Mouse (Mus musculus) kidney, adult 2 months (tissue): ENCODE results near the gene Cenpn. TPM values are rescaled to one million over a fixed set of nuclear protein-coding genes. Genes with fewer than 3 reads are reported as not detected.

Experiments
- DNase-seq: peaks from one replicate; pipeline ENCODE4 v3.0.0; 2021
- H3K27ac ChIP-seq: fragments of 200-500 bp; 2 replicates; pipeline ENCODE4 v1.5.1; 2012; ENCODE audit warnings: low read depth, low read length, control low read depth, inconsistent platforms; ENCODE audit not compliant: insufficient read depth
- H3K27me3 ChIP-seq: fragments of 200-500 bp; replicated peaks from 2 replicates; pipeline ENCODE4 v1.6.1; 2012; ENCODE audit warnings: mild to moderate bottlenecking, moderate library complexity, low read length, inconsistent platforms; ENCODE audit not compliant: control insufficient read depth, insufficient read depth
- H3K36me3 ChIP-seq: fragments of 200-500 bp; 2 replicates; pipeline ENCODE4 v1.6.1; 2012; ENCODE audit warnings: mild to moderate bottlenecking, moderate library complexity, low read length, inconsistent platforms; ENCODE audit not compliant: control insufficient read depth, insufficient read depth
- H3K4me1 ChIP-seq: fragments of 200-500 bp; 2 replicates; pipeline ENCODE4 v1.6.1; 2011; ENCODE audit warnings: low read length; ENCODE audit not compliant: control insufficient read depth, insufficient read depth
- H3K4me3 ChIP-seq: fragments of 200-500 bp; 2 replicates; pipeline ENCODE4 v1.5.1; 2011; ENCODE audit warnings: mild to moderate bottlenecking, low read depth, low read length, control low read depth; ENCODE audit not compliant: insufficient read depth
- CTCF ChIP-seq: fragments of 200-500 bp; conservative IDR thresholded peaks from 2 replicates; pipeline ENCODE4 v1.5.1; 2011; ENCODE audit warnings: low read depth, mild to moderate bottlenecking, control low read depth, low read length, moderate library complexity, mixed read lengths; ENCODE audit not compliant: insufficient read depth, insufficient read length
- POLR2A ChIP-seq: fragments of 200-500 bp; IDR thresholded peaks from one replicate; pipeline ENCODE4 v1.6.1; 2011; ENCODE audit warnings: low read depth, low read length, control low read depth
- WGBS: fragments of 180-500 bp; shearing (Covaris S2); methylation state at CpG from one replicate; pipeline ENCODE4 v1.1.7; 2018; 5-methylcytosine and 5-hydroxymethylcytosine counted together
- polyA plus RNA-seq: library from polyadenylated mRNA; depleted of rRNA; stranded (reverse); fragments of >200 nt; gene quantifications from 2 replicates; pipeline ENCODE4 v1.2.3, GENCODE M21; 2012

The Cenpn gene
- polyA plus RNA-seq, 1 experiment, result 0.89 TPM

DNA sequence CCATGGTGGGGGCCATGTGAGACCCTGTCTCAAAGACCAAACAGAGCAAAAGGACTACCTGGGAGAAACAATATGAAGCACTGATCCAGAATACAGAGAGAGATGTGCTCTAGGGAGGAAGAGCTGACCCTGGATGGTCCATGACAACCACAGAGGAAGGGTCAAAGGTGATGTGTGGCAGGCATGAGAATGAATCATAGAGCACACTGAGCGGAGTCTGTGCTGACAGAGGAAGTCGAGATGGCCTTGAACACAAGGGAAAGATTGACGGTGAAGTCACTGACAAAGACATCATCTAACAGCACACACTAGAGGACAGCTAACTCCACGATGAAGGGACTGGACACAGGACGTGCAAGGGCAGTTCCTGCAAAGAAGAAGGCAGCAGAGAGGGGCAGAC is 30.1 kb upstream of the Cenpn start:
- TF ChIP-seq CTCF (no peak), POLR2A (no peak)
- 92% methylated on average over 5 of the region's 5 CpGs for WGBS
- no peak overlapping the region for H3K4me3 ChIP-seq
- no peak overlapping the region for H3K27ac ChIP-seq
- no peaks in the 10 kb centered on the region for H3K4me1 ChIP-seq
- H3K27me3 ChIP-seq, result no peaks in the 10 kb centered on the region
- no peak for DNase-seq
- H3K36me3 ChIP-seq, result no peaks in the 10 kb centered on the region; the same call in 1 of the 2 replicates

DNA sequence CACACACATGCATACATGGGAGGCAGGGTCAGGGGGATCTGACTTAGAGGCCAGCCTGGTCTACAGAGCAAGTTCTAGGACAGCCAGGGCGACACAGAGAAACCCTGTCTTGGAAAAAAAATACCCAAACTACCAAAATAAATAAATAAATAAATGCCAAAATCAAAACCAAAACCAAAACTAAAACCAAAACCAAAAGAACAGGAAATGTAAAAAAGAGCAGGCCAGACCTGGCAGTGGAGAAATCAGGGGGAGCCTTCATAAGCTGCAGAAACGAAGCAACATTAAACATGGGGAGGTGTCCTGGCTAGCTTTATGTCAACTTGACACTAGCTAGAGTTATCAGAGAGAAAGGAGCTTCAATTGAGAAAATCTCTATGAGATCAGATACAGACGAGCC is 29.4 kb upstream of the Cenpn start:
- H3K27ac ChIP-seq, result no peak overlapping the region
- no peak for TF ChIP-seq POLR2A
- TF ChIP-seq CTCF, result no peak
- no peak for DNase-seq
- no peak overlapping the region for H3K4me3 ChIP-seq
- H3K27me3 ChIP-seq, result no peaks in the 10 kb centered on the region
- H3K36me3 ChIP-seq, result no peaks in the 10 kb centered on the region; the same call in 1 of the 2 replicates
- no peaks in the 10 kb centered on the region for H3K4me1 ChIP-seq
- 83% methylated on average over 3 of the region's 3 CpGs for WGBS

- H3K4me3 ChIP-seq, result no peak overlapping the region
- H3K27ac ChIP-seq, result no peak overlapping the region
- DNase-seq, result no peak
- TF ChIP-seq CTCF, result no peak
- no peak for TF ChIP-seq POLR2A
- no peaks in the 10 kb centered on the region for H3K27me3 ChIP-seq
- H3K36me3 ChIP-seq, result no peaks in the 10 kb centered on the region; the same call in 1 of the 2 replicates
- H3K4me1 ChIP-seq, result no peaks in the 10 kb centered on the region
- WGBS, result 68% methylated on average over 9 of the region's 9 CpGs
These were observed 28.9 kb upstream of the Cenpn start for GRCm38 (mm10) chr8:116892636-116893035.

DNA sequence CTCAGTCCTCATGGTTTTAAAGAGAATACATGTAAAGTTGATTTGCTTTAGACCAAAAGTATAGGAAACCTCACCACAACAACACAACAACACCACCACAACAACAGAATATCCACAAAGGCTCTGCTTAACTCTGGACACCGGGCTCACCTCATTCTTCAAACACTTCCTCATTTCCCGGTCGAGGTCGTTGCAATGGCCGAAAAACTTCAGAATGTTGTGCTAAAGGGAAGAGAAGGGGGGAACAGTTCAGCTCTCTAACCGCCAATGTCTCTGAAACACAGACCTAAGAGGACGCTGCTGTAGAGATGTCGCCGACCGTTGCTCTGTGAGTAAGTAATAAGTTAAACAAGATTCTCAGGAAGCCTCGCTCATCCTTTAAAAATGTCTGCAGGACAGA is 27.6 kb upstream of the Cenpn start:
- Histone ChIP-seq H3K36me3 (no peaks in the 10 kb centered on the region; the same call in 1 of the 2 replicates), H3K4me1 (no peaks in the 10 kb centered on the region), H3K4me3 (no peak overlapping the region), H3K27me3 (no peaks in the 10 kb centered on the region), H3K27ac (no peak overlapping the region)
- DNase-seq, result no peak
- WGBS, result 86% methylated on average over 11 of the region's 11 CpGs
- no peak for TF ChIP-seq POLR2A
- TF ChIP-seq CTCF, result no peak

DNA sequence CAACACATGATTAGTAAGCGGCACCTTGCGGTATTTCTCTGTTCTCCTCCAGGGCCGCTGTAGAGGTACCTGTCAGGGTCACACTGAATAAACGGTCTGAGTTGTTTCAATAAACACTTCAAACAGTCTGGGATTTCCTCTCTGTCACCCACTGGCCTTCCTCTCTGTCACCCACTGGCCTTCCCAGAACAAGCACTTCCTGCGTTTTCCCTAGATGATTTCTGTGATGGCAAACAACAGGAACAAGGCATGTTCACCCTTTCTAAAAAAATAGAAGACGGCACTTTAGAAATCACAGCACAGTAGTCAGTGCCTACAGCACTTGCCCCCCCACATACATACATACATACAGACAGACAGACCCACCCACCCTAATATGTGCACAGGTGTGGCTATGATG is 26.0 kb upstream of the Cenpn start:
- TF ChIP-seq POLR2A (no peak), CTCF (no peak)
- Histone ChIP-seq H3K27ac (no peak overlapping the region), H3K27me3 (no peaks in the 10 kb centered on the region), H3K36me3 (no peaks in the 10 kb centered on the region; the same call in 1 of the 2 replicates), H3K4me3 (no peak overlapping the region), H3K4me1 (no peaks in the 10 kb centered on the region)
- DNase-seq, result peak; percentile 34
- WGBS, result 78% methylated on average over 6 of the region's 6 CpGs

DNA sequence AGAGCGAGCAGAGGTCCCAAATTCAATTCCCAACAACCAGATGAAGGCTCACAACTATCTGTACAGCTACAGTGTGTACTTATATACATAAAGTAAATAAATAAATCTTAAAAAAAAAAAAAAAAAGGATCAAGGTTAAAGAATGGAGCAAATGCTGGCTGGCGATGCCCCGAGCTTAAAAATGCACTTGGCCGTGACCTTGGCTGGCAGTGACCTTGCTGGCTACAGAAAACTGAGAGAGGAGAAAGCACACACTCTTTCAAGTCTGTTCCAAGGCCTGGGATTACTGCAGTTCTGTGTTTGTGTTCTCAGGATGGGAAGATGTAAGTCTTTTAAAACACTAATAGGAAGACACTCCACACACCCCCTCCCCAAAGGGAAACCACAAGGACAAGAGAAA is 16.8 kb upstream of the Cenpn start:
- H3K4me1 ChIP-seq, result no peaks in the 10 kb centered on the region
- H3K27me3 ChIP-seq, result no peaks in the 10 kb centered on the region
- H3K27ac ChIP-seq, result no peak overlapping the region
- 89% methylated on average over 4 of the region's 4 CpGs for WGBS
- H3K36me3 ChIP-seq, result no peaks in the 10 kb centered on the region; the same call in 1 of the 2 replicates
- DNase-seq, result no peak
- TF ChIP-seq POLR2A, result no peak
- TF ChIP-seq CTCF, result no peak
- H3K4me3 ChIP-seq, result no peak overlapping the region

DNA sequence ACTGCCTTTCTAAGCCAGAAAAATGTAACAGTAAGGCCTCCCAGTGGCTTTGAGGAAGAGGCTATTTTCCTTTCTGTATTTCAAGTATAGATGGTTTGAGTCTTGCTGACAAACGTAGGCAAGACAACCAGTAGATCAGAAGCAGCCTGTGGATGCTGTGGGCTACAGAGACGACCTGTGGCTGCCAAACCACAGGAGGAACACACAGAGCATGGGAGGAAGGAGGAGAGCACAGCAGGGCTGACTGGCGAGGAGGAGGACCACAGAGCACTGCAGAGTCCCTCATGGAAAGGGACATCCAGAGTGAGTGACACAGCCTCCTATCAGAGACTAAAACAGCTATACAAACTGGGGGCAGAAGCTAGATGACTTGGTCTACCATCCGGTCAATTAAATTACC is 16.3 kb upstream of the Cenpn start:
- TF ChIP-seq POLR2A, result no peak
- no peak for TF ChIP-seq CTCF
- 95% methylated on average over 4 of the region's 4 CpGs for WGBS
- H3K4me1 ChIP-seq, result no peaks in the 10 kb centered on the region
- no peaks in the 10 kb centered on the region; the same call in 1 of the 2 replicates for H3K36me3 ChIP-seq
- no peak for DNase-seq
- H3K27me3 ChIP-seq, result no peaks in the 10 kb centered on the region
- H3K4me3 ChIP-seq, result no peak overlapping the region
- H3K27ac ChIP-seq, result no peak overlapping the region

GRCm38 (mm10) chr8:116905836-116906235 is 15.7 kb upstream of the Cenpn start:
- TF ChIP-seq CTCF (no peak), POLR2A (no peak)
- no peak overlapping the region for H3K4me3 ChIP-seq
- no peak overlapping the region for H3K27ac ChIP-seq
- WGBS, result 97% methylated on average over 4 of the region's 4 CpGs
- no peaks in the 10 kb centered on the region; the same call in 1 of the 2 replicates for H3K36me3 ChIP-seq
- DNase-seq, result no peak
- no peaks in the 10 kb centered on the region for H3K27me3 ChIP-seq
- H3K4me1 ChIP-seq, result no peaks in the 10 kb centered on the region
